Mouse (Mus musculus) limb, embryonic 13.5 days (tissue): ENCODE results near the gene Cant1. TPM values are rescaled to one million over a fixed set of nuclear protein-coding genes. Genes with fewer than 3 reads are reported as not detected.
A peak's percentile ranks its signal among the peaks of the same experiment; 100 is the strongest.
"Not testable (repeated sequence)": the region's sequence is repeated elsewhere in the genome, so short reads cannot be mapped to it uniquely, and the experiment has no call there.

ENCODE experiments used
- ATAC-seq: fragments of 200-750 bp; cut with Nextera tagmentation; 2 replicates; pipeline ENCODE4 v1.8.0; 2017; ENCODE audit warnings: low read depth, moderate number of reproducible peaks, moderate TSS enrichment; ENCODE audit not compliant: low FRiP score
- H3K27ac ChIP-seq: fragments of 300-500 bp; sonication (generic); 2 replicates; pipeline ENCODE4 v1.5.1; 2015; ENCODE audit warnings: inconsistent platforms, mild to moderate bottlenecking, moderate library complexity
- H3K27me3 ChIP-seq: fragments of 300-500 bp; sonication (generic); 2 replicates; pipeline ENCODE4 v1.6.1; 2015; ENCODE audit warnings: mild to moderate bottlenecking, inconsistent platforms
- H3K36me3 ChIP-seq: fragments of 300-500 bp; sonication (generic); 2 replicates; pipeline ENCODE4 v1.6.1; 2015; ENCODE audit warnings: inconsistent platforms, mild to moderate bottlenecking, moderate library complexity
- H3K4me1 ChIP-seq: fragments of 300-500 bp; sonication (generic); 2 replicates; pipeline ENCODE4 v1.6.1; 2015; ENCODE audit warnings: inconsistent platforms
- H3K4me2 ChIP-seq: fragments of 300-500 bp; sonication (generic); replicated peaks from 2 replicates; pipeline ENCODE4 v1.6.1; 2015; ENCODE audit warnings: inconsistent platforms, mild to moderate bottlenecking, moderate library complexity
- H3K4me3 ChIP-seq: fragments of 300-500 bp; sonication (generic); 2 replicates; pipeline ENCODE4 v1.5.1; 2015; ENCODE audit warnings: moderate library complexity, mild to moderate bottlenecking, inconsistent platforms
- H3K9ac ChIP-seq: fragments of 300-500 bp; sonication (generic); 2 replicates; pipeline ENCODE4 v1.6.1; 2015; ENCODE audit warnings: mild to moderate bottlenecking, inconsistent platforms
- H3K9me3 ChIP-seq: fragments of 300-500 bp; sonication (generic); 2 replicates; pipeline ENCODE4 v1.6.1; 2016; ENCODE audit warnings: inconsistent platforms
- WGBS: fragments of 180-500 bp; shearing (Covaris S2); methylation state at CpG from one replicate; pipeline ENCODE4 v1.1.7; 2015; 5-methylcytosine and 5-hydroxymethylcytosine counted together
- polyA plus RNA-seq: library from polyadenylated mRNA; unstranded; fragments of >200 nt; fragmentation: Nextera tagmentation; extraction: Ambion mirVana; gene quantifications from 2 replicates; pipeline ENCODE4 v1.2.1, GENCODE M21; 2015

Gene Cant1
- polyA plus RNA-seq, 1 experiment from 2014 or later: 32.1 TPM

DNA sequence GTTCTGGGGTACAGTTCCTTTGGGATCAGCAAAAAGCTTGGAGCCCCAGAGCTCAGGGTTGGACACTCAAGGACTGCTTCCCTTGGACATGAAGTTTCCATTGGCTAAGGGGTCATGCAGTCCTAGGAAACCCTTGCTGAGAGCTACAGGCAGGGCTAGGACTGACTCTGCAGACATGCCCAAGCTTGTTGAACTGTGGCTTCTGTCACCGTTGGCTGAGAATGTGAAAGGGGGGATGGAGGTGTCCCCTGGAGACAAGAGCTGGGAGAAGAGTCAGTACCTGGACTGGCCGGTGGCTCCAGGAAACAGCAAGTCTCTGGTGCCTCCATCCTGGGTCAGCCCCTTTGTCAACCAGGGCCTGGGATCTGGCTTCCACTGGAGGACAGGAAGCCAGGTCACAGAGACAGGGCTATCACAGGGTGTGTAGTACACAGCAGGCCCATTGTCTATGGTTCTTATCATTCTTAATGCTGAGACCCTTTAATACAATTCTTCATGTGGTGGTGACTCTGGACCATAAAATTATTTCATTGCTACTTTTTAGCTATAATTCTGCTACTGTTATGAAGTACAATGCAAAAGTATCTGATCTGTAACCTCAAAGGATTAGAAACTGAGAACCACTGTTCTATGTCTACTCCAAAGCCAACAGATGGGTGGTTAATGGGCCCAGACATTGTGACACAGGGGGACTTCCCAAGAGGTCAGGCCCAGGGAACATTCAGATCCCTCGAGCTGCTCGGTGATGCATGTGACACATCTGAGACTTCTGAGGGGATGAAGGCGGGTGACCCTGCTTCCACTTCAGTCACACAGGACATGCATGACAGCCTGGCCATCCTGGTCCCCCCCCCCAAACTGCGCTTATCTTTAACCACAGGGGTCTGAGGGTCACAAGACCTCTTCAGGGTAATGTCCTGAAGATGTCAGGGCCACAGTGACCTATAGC is 14.7 kb downstream of the Cant1 start:
- H3K4me3 ChIP-seq: no peak overlapping the region
- no peak overlapping the region for H3K27ac ChIP-seq
- 77% methylated on average over 6 of the region's 6 CpGs for WGBS
- H3K4me2 ChIP-seq: no peak overlapping the region
- H3K36me3 ChIP-seq: peaks cover 42% of the 10 kb centered on the region
- no peak overlapping the region for H3K9ac ChIP-seq
- no peak for ATAC-seq
- peaks cover 30% of the 10 kb centered on the region for H3K4me1 ChIP-seq
- H3K9me3 ChIP-seq: no peaks in the 10 kb centered on the region
- no peaks in the 10 kb centered on the region for H3K27me3 ChIP-seq

DNA sequence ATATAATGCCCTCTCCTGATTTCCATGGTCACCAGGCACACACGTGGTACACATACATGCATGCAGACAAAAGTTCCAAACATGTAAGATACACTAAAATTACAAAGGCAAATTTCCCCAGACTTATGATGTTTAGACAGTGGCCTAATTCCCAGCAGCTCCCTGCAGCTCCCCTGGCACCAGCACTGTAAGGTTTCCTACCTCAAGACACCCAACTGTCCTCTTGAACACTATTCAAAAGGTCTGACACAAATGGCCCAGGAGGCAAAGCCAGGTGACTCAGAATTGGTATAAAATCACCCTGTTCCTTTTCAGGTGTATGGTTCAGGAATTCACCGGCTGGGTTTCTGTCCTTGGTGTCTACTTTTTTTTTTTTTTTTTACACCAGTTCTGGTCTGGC is 15.7 kb downstream of the Cant1 start:
- peaks cover 32% of the 10 kb centered on the region for H3K36me3 ChIP-seq
- H3K9ac ChIP-seq: no peak overlapping the region
- WGBS: 86% methylated on average over 2 of the region's 2 CpGs
- H3K4me1 ChIP-seq: peaks cover 30% of the 10 kb centered on the region
- no peak overlapping the region for H3K4me2 ChIP-seq
- no peak for ATAC-seq
- no peaks in the 10 kb centered on the region for H3K9me3 ChIP-seq
- no peaks in the 10 kb centered on the region for H3K27me3 ChIP-seq
- H3K4me3 ChIP-seq: no peak overlapping the region
- H3K27ac ChIP-seq: no peak overlapping the region

DNA sequence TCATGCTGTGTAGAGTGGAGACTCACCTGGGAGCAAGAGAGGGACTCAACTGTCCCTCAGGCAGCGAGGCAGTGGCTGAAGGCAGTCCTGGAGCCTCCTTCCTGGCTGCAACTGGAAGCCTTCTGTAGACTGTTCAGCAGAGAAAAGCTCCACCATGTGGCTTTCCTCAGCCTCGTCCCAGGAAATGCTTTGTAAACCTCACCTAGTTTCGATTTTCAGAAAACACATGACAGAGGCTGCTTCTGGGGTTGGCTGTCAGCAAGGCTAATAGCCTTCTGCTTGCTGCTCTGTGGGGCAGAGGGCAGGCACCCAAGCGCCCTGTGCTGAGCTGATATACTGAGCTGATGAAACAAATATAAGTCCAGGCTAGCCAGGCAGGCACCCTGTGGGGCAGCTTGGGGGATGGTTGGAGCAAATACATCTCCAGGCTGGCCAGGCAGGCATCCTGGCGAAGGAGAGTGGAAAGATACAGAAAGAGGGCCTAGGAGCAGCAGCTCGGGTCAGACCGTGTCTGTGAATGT is 17.1 kb downstream of the Cant1 start, which contains the start of gene Lgals3bp:
Lgals3bp (minus strand) TSS at position 333 of the 521 bp plus-strand sequence.
- Histone ChIP-seq H3K4me3 (no peak within 1 kb of the TSS), H3K9ac (peak within 1 kb of the TSS; percentile 50; the same call in 1 of the 2 replicates)
- WGBS: 34% methylated on average over 7 of the region's 7 CpGs

DNA sequence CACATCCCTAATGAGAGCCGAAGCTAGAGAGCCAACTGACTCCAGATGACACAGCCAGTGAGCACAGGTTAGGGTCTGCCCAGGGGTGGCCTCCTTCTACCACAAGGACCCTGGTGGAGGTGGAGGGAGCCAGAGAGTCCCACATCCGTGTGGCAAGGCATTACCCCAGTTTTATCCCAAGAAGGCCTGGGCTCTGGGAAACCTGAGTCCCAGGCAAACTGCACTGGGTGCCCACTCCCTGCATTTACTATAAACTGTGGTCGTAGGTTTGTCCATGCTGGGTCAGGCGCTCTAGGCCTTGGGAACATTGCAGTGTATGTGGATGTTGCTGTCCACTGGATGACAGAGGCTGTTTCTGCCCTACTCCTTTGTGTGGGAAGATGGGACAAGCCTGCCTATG is 17.7 kb downstream of the Cant1 start:
- H3K27ac ChIP-seq: peak overlapping the region; percentile 81
- H3K27me3 ChIP-seq: no peaks in the 10 kb centered on the region
- H3K4me2 ChIP-seq: peak overlapping the region; percentile 36
- no peak overlapping the region for H3K4me3 ChIP-seq
- peak overlapping the region; percentile 50; the same call in 1 of the 2 replicates for H3K9ac ChIP-seq
- H3K4me1 ChIP-seq: peaks cover 30% of the 10 kb centered on the region
- WGBS: 57% methylated on average over 4 of the region's 4 CpGs
- no peak for ATAC-seq
- H3K9me3 ChIP-seq: peaks cover 1% of the 10 kb centered on the region; the same call in 1 of the 2 replicates
- H3K36me3 ChIP-seq: peaks cover 17% of the 10 kb centered on the region

More for the DNA sequence above, 17.1 kb downstream of the Cant1 start, which contains the start of gene Lgals3bp:
- no peaks in the 10 kb centered on the region for H3K9me3 ChIP-seq
- no peaks in the 10 kb centered on the region for H3K27me3 ChIP-seq
- H3K4me1 ChIP-seq: peaks cover 30% of the 10 kb centered on the region
- H3K36me3 ChIP-seq: peaks cover 18% of the 10 kb centered on the region
- H3K27ac ChIP-seq: peak within 1 kb of the TSS; percentile 81
- H3K4me2 ChIP-seq: peak within 1 kb of the TSS; percentile 36
- ATAC-seq: peak; percentile 57; the same call in 1 of the 2 replicates

DNA sequence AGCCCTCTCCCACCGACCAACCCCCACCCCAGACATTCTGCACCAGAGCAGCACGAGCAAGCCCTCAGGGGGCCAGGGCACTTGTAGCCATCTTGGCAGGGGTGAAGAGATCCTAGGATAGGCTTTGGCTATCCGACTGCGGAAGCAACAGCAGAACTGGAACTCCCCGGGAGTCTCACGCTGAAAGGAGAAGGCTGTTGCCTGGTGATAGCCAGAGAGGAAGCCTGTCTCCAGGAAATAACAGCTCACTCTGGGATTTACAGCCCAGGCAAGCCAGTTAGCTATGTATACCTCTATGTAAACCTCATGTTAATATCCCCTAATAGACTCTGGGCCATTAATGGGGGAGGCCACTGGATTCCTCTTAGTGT is 18.3 kb downstream of the Cant1 start:
- ATAC-seq: peak; percentile 34; the same call in 1 of the 2 replicates
- Histone ChIP-seq H3K27ac (peak overlapping the region; percentile 81), H3K27me3 (no peaks in the 10 kb centered on the region), H3K4me3 (no peak overlapping the region), H3K9me3 (peaks cover 8% of the 10 kb centered on the region; the same call in 1 of the 2 replicates), H3K4me1 (peaks cover 30% of the 10 kb centered on the region), H3K9ac (peak overlapping the region; percentile 50; the same call in 1 of the 2 replicates), H3K4me2 (peak overlapping the region; percentile 36), H3K36me3 (peaks cover 16% of the 10 kb centered on the region)
- 17% methylated on average over 6 of the region's 6 CpGs for WGBS

DNA sequence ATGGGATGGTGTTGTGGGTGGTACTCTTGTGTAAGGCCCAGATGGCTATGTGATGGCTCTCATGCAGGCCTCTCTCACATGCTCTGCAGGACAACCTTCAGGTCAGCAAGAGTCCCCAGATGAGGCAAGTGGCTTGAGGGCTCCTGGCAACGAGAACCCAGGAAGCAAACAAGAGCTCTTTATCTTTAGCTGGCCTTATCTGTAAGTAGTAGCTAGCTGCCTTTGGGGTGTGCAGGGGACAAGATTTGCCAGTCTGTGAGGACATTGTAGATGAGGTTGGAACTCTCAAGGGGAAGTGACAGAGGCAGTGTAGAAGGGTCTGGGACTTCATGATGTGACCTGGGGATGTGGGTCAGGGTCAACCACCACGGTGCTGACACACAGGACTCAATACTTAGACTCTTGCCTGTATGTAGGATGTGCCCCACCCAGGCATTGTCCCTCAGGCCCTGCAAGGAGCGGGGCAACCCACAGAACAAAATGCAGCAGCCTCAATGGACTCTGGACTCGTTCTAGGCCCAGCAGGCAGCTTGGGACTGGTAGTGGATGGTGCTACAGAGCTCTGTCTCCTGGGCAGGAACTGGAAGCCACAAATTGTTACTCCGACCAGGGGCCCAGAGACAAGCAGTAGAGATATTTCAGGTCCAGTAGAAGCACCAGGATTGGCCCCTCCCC is 18.9 kb downstream of the Cant1 start:
- Histone ChIP-seq H3K9me3 (peaks cover 8% of the 10 kb centered on the region; the same call in 1 of the 2 replicates), H3K36me3 (peaks cover 11% of the 10 kb centered on the region), H3K9ac (peak overlapping the region; percentile 50; the same call in 1 of the 2 replicates), H3K27me3 (no peaks in the 10 kb centered on the region), H3K4me1 (peaks cover 32% of the 10 kb centered on the region), H3K27ac (peak overlapping the region; percentile 81; the same call in 1 of the 2 replicates), H3K4me3 (no peak overlapping the region), H3K4me2 (peak overlapping the region; percentile 36)
- ATAC-seq: no peak
- 65% methylated on average over 5 of the region's 5 CpGs for WGBS

DNA sequence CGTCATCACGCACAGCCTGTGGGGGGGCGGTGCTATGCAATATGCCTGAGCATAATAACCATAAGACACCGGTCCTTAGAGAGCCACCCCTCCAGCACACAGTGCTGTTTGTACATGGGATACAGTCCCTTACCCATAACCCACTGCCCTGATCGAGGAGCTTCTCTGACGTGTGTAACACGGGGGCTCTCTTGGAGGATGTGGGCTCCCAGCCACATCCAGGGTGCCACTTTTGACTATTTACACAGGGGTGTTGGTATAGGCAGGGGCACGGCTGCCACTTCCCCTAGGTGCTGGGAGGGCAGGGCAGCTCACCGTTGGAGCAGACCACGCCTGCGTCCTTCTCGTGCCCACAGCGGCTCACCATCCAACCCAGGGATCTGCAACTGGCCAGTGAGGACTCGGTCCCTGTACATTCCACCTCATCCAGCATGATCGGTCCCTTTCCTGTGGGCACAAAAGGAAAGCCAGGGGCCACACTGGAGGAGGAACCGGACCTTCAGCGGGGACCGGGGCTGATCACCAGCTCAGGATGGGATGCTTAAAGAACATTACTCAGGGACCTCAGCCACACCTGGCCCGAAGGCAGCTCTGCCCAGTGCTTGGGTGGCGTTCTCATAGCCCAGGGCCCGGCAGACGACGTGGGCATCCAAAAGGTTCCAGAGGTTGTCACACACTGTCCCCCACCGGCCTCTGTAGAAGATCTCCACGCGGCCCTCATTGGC is 20.9 kb downstream of the Cant1 start:
- H3K4me2 ChIP-seq: no peak overlapping the region
- peaks cover 8% of the 10 kb centered on the region; the same call in 1 of the 2 replicates for H3K9me3 ChIP-seq
- no peak overlapping the region for H3K4me3 ChIP-seq
- peaks cover 38% of the 10 kb centered on the region for H3K4me1 ChIP-seq
- no peak overlapping the region for H3K9ac ChIP-seq
- WGBS: 93% methylated on average over 26 of the region's 26 CpGs
- H3K27ac ChIP-seq: no peak overlapping the region
- ATAC-seq: no peak
- H3K36me3 ChIP-seq: peaks cover 9% of the 10 kb centered on the region
- H3K27me3 ChIP-seq: no peaks in the 10 kb centered on the region

DNA sequence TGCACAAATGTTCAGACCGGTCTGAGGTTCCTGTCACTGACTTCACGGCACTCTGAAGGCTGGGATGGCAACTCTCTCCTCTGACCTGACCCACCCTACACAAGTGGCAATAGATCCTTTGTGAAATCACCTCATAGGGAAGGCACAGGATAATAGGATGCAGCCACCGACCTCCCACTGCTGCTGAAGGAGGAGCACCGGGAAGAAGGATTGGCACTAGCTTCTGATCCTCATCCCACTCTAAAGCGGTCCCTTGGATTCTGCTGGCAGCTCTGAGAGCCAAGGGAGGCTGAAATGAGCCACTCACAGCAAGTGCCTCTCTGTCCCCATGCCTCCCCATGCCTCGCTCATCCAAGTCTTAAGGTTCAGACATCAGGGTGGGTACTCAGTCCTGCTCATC is 24.3 kb downstream of the Cant1 start:
- Histone ChIP-seq H3K27ac (no peak overlapping the region), H3K9me3 (peaks cover 8% of the 10 kb centered on the region; the same call in 1 of the 2 replicates), H3K4me2 (no peak overlapping the region), H3K4me1 (peaks cover 10% of the 10 kb centered on the region), H3K4me3 (no peak overlapping the region), H3K36me3 (peaks cover 9% of the 10 kb centered on the region), H3K9ac (0 out of 2 replicates have a peak overlapping the region, but pooled peaks have one; percentile 13), H3K27me3 (no peaks in the 10 kb centered on the region)
- 61% methylated on average over 6 of the region's 6 CpGs for WGBS
- ATAC-seq: no peak

DNA sequence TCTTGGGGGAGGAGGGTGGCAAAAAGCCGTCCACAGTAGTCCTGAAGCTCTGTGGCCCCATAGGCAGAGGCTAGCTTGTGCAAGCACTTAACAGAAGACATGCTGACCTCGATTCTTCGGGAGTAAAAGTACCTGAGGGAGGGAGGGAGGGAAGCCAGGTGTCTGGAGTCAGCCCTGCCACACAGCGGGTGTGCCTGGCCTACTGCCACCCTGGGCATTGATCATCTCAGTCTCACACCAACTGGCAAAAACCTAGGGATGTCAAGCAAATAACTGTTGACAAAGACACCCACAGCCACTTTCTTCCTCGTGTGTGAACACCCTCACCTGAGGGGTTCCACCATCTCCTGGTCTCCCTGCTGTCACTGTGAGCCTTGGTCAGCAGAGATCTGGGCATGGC is 24.9 kb downstream of the Cant1 start:
- Histone ChIP-seq H3K27ac (no peak overlapping the region), H3K9me3 (peaks cover 8% of the 10 kb centered on the region; the same call in 1 of the 2 replicates), H3K36me3 (peaks cover 9% of the 10 kb centered on the region), H3K4me3 (no peak overlapping the region), H3K27me3 (no peaks in the 10 kb centered on the region), H3K9ac (no peak overlapping the region), H3K4me2 (no peak overlapping the region), H3K4me1 (peaks cover 8% of the 10 kb centered on the region; the same call in 1 of the 2 replicates)
- 73% methylated on average over 5 of the region's 5 CpGs for WGBS
- no peak for ATAC-seq

DNA sequence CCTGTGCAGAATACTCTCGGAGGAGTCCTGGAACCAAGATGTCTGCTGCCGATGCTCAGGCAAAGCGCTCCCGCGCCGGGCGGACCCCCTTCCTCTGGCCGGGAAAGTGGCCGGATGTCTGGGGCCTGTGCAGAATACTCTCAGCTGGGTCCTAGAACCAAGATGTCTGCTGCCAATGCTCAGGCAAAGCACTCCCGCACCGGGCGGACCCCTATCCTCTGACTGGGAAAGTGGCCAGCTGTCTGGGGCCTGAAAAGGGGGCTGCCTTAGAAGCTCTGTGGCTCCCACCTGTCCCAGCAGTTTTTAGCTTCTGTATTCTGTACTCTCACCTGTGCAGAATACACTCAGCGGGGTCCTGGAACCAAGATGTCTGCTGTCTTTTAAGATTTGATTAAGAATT is 31.1 kb downstream of the Cant1 start:
- H3K27ac ChIP-seq, H3K4me3 ChIP-seq, H3K36me3 ChIP-seq, H3K4me1 ChIP-seq, H3K9me3 ChIP-seq, H3K9ac ChIP-seq, H3K27me3 ChIP-seq, ATAC-seq, H3K4me2 ChIP-seq: not testable (repeated sequence)
- 93% methylated on average over 13 of the region's 13 CpGs for WGBS

DNA sequence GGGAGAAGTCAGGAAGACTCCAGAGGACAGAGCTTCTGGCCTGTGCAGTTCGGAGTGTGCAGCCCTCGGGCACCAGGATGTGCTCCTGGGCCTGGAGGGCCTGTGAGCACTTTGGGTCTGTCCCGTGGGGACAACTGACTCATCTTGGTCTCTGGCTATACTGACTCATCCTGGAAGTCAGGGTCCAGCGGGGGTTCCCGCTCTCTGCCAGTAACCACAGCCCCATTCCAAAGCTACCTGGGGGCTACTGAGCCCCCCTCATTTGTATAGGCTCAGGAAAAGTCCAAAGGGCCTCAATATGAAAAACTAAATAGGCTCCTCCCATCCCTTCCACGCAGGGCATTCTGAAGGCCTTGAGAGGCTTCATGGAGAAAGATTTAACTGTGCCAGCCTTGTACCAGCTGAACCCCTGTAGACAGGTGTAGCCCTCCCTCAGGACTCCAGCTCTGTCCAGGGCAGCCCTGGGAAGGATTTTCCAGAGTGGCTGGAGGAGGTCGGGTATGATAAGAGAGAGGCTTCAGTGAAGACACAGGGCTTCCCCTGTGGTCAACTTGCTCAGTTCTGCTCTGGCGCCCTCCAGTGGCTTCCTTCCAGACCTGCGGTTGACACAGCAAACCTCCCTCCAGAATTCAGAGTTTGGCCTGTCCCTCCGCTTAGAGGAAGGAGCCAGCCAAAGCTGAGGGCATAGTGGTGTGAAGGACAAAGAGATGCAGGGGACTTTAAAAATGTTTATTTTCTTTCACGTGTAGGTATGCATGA is 39.5 kb downstream of the Cant1 start:
- H3K27ac ChIP-seq: no peak overlapping the region
- H3K9me3 ChIP-seq: no peaks in the 10 kb centered on the region
- H3K4me3 ChIP-seq: no peak overlapping the region
- H3K4me1 ChIP-seq: peaks cover 23% of the 10 kb centered on the region
- no peak overlapping the region for H3K4me2 ChIP-seq
- peak; percentile 36; the same call in 1 of the 2 replicates for ATAC-seq
- H3K36me3 ChIP-seq: no peaks in the 10 kb centered on the region
- WGBS: 45% methylated on average over 11 of the region's 11 CpGs
- peak overlapping the region; percentile 31; the same call in 1 of the 2 replicates for H3K9ac ChIP-seq
- no peaks in the 10 kb centered on the region for H3K27me3 ChIP-seq
